Mouse (Mus musculus) erythroid progenitor cell, adult 5-6 weeks (primary cell): ENCODE measurements around the gene Ptpn6. TPM values are rescaled to one million over a fixed set of nuclear protein-coding genes. Genes with fewer than 3 reads are reported as not detected.

Source experiments
- ATAC-seq: replicated peaks from 2 replicates; pipeline ENCODE4 v1.8.0; 2016; ENCODE audit warnings: moderate number of reproducible peaks, mild to moderate bottlenecking, moderate TSS enrichment, inconsistent platforms; ENCODE audit not compliant: poor library complexity, low FRiP score, severe bottlenecking
- total RNA-seq, 2 experiments: library from RNA; stranded (forward) in 1 of 2; stranded (reverse) in 1 of 2; fragments of 150-400 nt in 1 of 2; fragments of 186-747, 209-891 nt in 1 of 2; gene quantifications; 2 replicates each; pipeline versions ENCODE4 v1.2.3 to v1.2.4; 2015 to 2017; ENCODE audit warnings: low replicate concordance in 2 of 2

Gene Ptpn6
- total RNA-seq, 2 experiments from 2014 or later = 91.8 TPM

- ATAC-seq = no peak
These were observed 62.3 kb downstream of the Ptpn6 start for GRCm38 (mm10) chr6:124676171-124676570.

DNA sequence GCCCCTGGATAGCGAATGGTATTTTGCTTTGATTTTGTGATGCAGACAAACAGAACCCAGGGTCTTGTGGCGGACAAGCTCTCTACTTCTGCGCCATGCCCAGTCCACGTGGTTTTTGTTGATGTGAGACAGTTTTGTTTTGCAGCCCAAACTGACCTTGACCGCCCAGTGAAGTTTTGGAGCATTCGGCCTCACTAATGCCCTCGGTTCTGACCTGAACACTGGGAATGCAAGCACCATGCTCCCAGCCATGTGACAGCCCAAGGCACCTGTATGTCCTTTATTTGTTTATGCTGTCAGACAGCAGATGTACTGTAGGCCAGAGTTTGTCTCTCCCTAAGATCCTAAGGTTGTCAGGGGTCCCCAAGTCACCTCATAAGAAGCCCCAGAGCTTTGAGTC, 63.9 kb downstream of the Ptpn6 start:
- ATAC-seq = no peak

GRCm38 (mm10) chr6:124673619-124674018, 64.9 kb downstream of the Ptpn6 start:
- ATAC-seq = no peak

GRCm38 (mm10) chr6:124672100-124672499, 66.4 kb downstream of the Ptpn6 start:
- no peak for ATAC-seq

Other genes starting within 250 kb of the Ptpn6 start
- 1.8 and 4.2 TPM in 2 replicates for gene C1rl, start 245.6 kb downstream of the Ptpn6 start, total RNA-seq (2015; ENCODE audit: low replicate concordance)
- gene C1rl, start 245.6 kb downstream of the Ptpn6 start, total RNA-seq (2017; ENCODE audit: low replicate concordance) = 0.39 and 0.91 TPM in 2 replicates
- 5.4 TPM in 1 of 2 replicates, not detected in the other for gene C1ra, start 226.3 kb downstream of the Ptpn6 start, total RNA-seq (2015; ENCODE audit: low replicate concordance)
- 0.51 and 2.4 TPM in 2 replicates for gene C1ra, start 226.3 kb downstream of the Ptpn6 start, total RNA-seq (2017; ENCODE audit: low replicate concordance)
- 0.84 TPM in 1 of 2 replicates, not detected in the other for gene C1s1, start 196.4 kb downstream of the Ptpn6 start, total RNA-seq (2015; ENCODE audit: low replicate concordance)
- 1.4 TPM in 1 of 2 replicates, not detected in the other for gene C1s1, start 196.4 kb downstream of the Ptpn6 start, total RNA-seq (2017; ENCODE audit: low replicate concordance)
- not detected in 2 replicates for gene C1rb, start 168.4 kb downstream of the Ptpn6 start, total RNA-seq (2015; ENCODE audit: low replicate concordance)
- not detected in 2 replicates for gene C1rb, start 168.4 kb downstream of the Ptpn6 start, total RNA-seq (2017; ENCODE audit: low replicate concordance)
- gene C1s2, start 102.6 kb downstream of the Ptpn6 start, total RNA-seq (2015; ENCODE audit: low replicate concordance) = not detected in 2 replicates
- gene C1s2, start 102.6 kb downstream of the Ptpn6 start, total RNA-seq (2017; ENCODE audit: low replicate concordance) = not detected in 2 replicates
- 452 and 538 TPM in 2 replicates for gene Lpcat3, start 75.7 kb downstream of the Ptpn6 start, total RNA-seq (2015; ENCODE audit: low replicate concordance)
- 191 and 249 TPM in 2 replicates for gene Lpcat3, start 75.7 kb downstream of the Ptpn6 start, total RNA-seq (2017; ENCODE audit: low replicate concordance)
- 103 and 153 TPM in 2 replicates for gene Emg1, start 26.5 kb downstream of the Ptpn6 start, total RNA-seq (2015; ENCODE audit: low replicate concordance)
- 69.4 and 86.4 TPM in 2 replicates for gene Emg1, start 26.5 kb downstream of the Ptpn6 start, total RNA-seq (2017; ENCODE audit: low replicate concordance)
- gene Phb2, start 26.4 kb downstream of the Ptpn6 start, total RNA-seq (2015; ENCODE audit: low replicate concordance) = 61.2 and 143 TPM in 2 replicates
- gene Phb2, start 26.4 kb downstream of the Ptpn6 start, total RNA-seq (2017; ENCODE audit: low replicate concordance) = 76.0 and 79.9 TPM in 2 replicates
- 26.0 and 63.4 TPM in 2 replicates for gene Grcc10, start 2.7 kb upstream of the Ptpn6 start, total RNA-seq (2015; ENCODE audit: low replicate concordance)
- 21.9 and 23.3 TPM in 2 replicates for gene Grcc10, start 2.7 kb upstream of the Ptpn6 start, total RNA-seq (2017; ENCODE audit: low replicate concordance)
- not detected in 2 replicates for gene Gm45234, start 17.3 kb upstream of the Ptpn6 start, total RNA-seq (2015; ENCODE audit: low replicate concordance)
- not detected in 2 replicates for gene Gm45234, start 17.3 kb upstream of the Ptpn6 start, total RNA-seq (2017; ENCODE audit: low replicate concordance)
- gene Atn1, start 17.8 kb upstream of the Ptpn6 start, total RNA-seq (2015; ENCODE audit: low replicate concordance) = 9.4 and 13.8 TPM in 2 replicates
- gene Atn1, start 17.8 kb upstream of the Ptpn6 start, total RNA-seq (2017; ENCODE audit: low replicate concordance) = 0.15 and 0.51 TPM in 2 replicates
- not detected in 2 replicates for gene Eno2, start 31.0 kb upstream of the Ptpn6 start, total RNA-seq (2015; ENCODE audit: low replicate concordance)
- not detected in 2 replicates for gene Eno2, start 31.0 kb upstream of the Ptpn6 start, total RNA-seq (2017; ENCODE audit: low replicate concordance)
- not detected in 2 replicates for gene Lrrc23, start 41.0 kb upstream of the Ptpn6 start, total RNA-seq (2015; ENCODE audit: low replicate concordance)
- gene Lrrc23, start 41.0 kb upstream of the Ptpn6 start, total RNA-seq (2017; ENCODE audit: low replicate concordance) = not detected in 2 replicates
- gene Spsb2, start 69.9 kb upstream of the Ptpn6 start, total RNA-seq (2015; ENCODE audit: low replicate concordance) = 3.4 and 9.7 TPM in 2 replicates
- 7.6 and 8.2 TPM in 2 replicates for gene Spsb2, start 69.9 kb upstream of the Ptpn6 start, total RNA-seq (2017; ENCODE audit: low replicate concordance)
- gene Tpi1, start 75.6 kb upstream of the Ptpn6 start, total RNA-seq (2015; ENCODE audit: low replicate concordance) = 19.1 and 64.1 TPM in 2 replicates
- 17.7 and 17.9 TPM in 2 replicates for gene Tpi1, start 75.6 kb upstream of the Ptpn6 start, total RNA-seq (2017; ENCODE audit: low replicate concordance)
- gene Usp5, start 90.8 kb upstream of the Ptpn6 start, total RNA-seq (2015; ENCODE audit: low replicate concordance) = 35.6 and 60.5 TPM in 2 replicates
- 41.2 and 53.1 TPM in 2 replicates for gene Usp5, start 90.8 kb upstream of the Ptpn6 start, total RNA-seq (2017; ENCODE audit: low replicate concordance)
- 529 and 565 TPM in 2 replicates for gene Cdca3, start 90.8 kb upstream of the Ptpn6 start, total RNA-seq (2015; ENCODE audit: low replicate concordance)
- gene Cdca3, start 90.8 kb upstream of the Ptpn6 start, total RNA-seq (2017; ENCODE audit: low replicate concordance) = 409 and 459 TPM in 2 replicates
- not detected in 2 replicates for gene Gnb3, start 101.6 kb upstream of the Ptpn6 start, total RNA-seq (2015; ENCODE audit: low replicate concordance)
- not detected in 2 replicates for gene Gnb3, start 101.6 kb upstream of the Ptpn6 start, total RNA-seq (2017; ENCODE audit: low replicate concordance)
- gene P3h3, start 119.0 kb upstream of the Ptpn6 start, total RNA-seq (2015; ENCODE audit: low replicate concordance) = 1.1 and 2.5 TPM in 2 replicates
- gene P3h3, start 119.0 kb upstream of the Ptpn6 start, total RNA-seq (2017; ENCODE audit: low replicate concordance) = 0.83 and 3.0 TPM in 2 replicates
- not detected in 2 replicates for gene Gpr162, start 125.3 kb upstream of the Ptpn6 start, total RNA-seq (2015; ENCODE audit: low replicate concordance)
- gene Gpr162, start 125.3 kb upstream of the Ptpn6 start, total RNA-seq (2017; ENCODE audit: low replicate concordance) = not detected in 2 replicates
- 4.3 and 12.2 TPM in 2 replicates for gene Cd4, start 149.5 kb upstream of the Ptpn6 start, total RNA-seq (2015; ENCODE audit: low replicate concordance)
- 5.0 and 6.8 TPM in 2 replicates for gene Cd4, start 149.5 kb upstream of the Ptpn6 start, total RNA-seq (2017; ENCODE audit: low replicate concordance)
- 1.8 TPM in 1 of 2 replicates, not detected in the other for gene Lag3, start 173.0 kb upstream of the Ptpn6 start, total RNA-seq (2015; ENCODE audit: low replicate concordance)
- gene Lag3, start 173.0 kb upstream of the Ptpn6 start, total RNA-seq (2017; ENCODE audit: low replicate concordance) = 0.90 TPM in 1 of 2 replicates, not detected in the other
- 15.5 and 20.5 TPM in 2 replicates for gene Ptms, start 181.4 kb upstream of the Ptpn6 start, total RNA-seq (2015; ENCODE audit: low replicate concordance)
- gene Ptms, start 181.4 kb upstream of the Ptpn6 start, total RNA-seq (2017; ENCODE audit: low replicate concordance) = 7.9 and 18.6 TPM in 2 replicates
- gene Mlf2, start 192.7 kb upstream of the Ptpn6 start, total RNA-seq (2015; ENCODE audit: low replicate concordance) = 44.0 and 45.3 TPM in 2 replicates
- gene Mlf2, start 192.7 kb upstream of the Ptpn6 start, total RNA-seq (2017; ENCODE audit: low replicate concordance) = 18.5 and 42.2 TPM in 2 replicates
- 14.3 and 17.3 TPM in 2 replicates for gene Cops7a, start 226.8 kb upstream of the Ptpn6 start, total RNA-seq (2015; ENCODE audit: low replicate concordance)
- 4.1 and 4.9 TPM in 2 replicates for gene Cops7a, start 226.8 kb upstream of the Ptpn6 start, total RNA-seq (2017; ENCODE audit: low replicate concordance)